Mouse (Mus musculus): Measurements from ENCODE around the gene Rbm8a2. TPM values are rescaled to one million over a fixed set of nuclear protein-coding genes. Genes with fewer than 3 reads are reported as not detected.
"Not testable (repeated sequence)": the region's sequence is repeated elsewhere in the genome, so short reads cannot be mapped to it uniquely, and the experiment has no call there.

The Rbm8a2 gene
- total RNA-seq (2017) = 0.19 TPM in 1 of 3 replicates, not detected in the others

- not testable (repeated sequence) for ATAC-seq (replicated peaks; ENCODE audit: insufficient number of reproducible peaks, low FRiP score, low TSS enrichment, poor library complexity, severe bottlenecking)
These were observed at the start of gene Rbm8a2 for GRCm38 (mm10) chr1:175979014-175979413. Gene Rbm8a2 (minus strand): TSS chr1:175979114.

- no peak for ATAC-seq (replicated peaks; ENCODE audit: insufficient number of reproducible peaks, low FRiP score, low TSS enrichment, poor library complexity, severe bottlenecking)
These were observed 49.5 kb upstream of the Rbm8a2 start for GRCm38 (mm10) chr1:176028397-176028796.

- ATAC-seq (replicated peaks; ENCODE audit: insufficient number of reproducible peaks, low FRiP score, low TSS enrichment, poor library complexity, severe bottlenecking) = no peak
These were observed 45.6 kb upstream of the Rbm8a2 start for GRCm38 (mm10) chr1:176024501-176024900.

DNA sequence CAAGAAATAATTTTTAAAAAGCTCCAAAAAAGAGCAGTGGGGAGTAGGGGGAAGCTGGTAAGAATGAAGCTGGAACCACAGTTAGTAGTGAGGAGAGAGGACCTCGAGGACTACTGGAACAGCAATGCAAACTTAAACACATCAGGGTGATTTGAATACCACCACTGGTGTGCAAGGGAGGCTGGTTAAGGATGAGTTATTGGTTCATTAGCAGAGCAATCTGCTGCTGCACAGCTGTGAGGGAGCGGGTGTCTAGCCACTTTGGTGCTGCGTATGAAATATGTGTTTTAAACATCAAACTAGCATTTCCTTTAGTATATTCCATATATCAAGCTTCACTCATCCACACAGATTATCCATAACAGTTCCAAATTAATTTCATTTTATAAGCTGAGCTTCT, 39.6 kb upstream of the Rbm8a2 start:
- no peak for ATAC-seq (replicated peaks; ENCODE audit: insufficient number of reproducible peaks, low FRiP score, low TSS enrichment, poor library complexity, severe bottlenecking)

DNA sequence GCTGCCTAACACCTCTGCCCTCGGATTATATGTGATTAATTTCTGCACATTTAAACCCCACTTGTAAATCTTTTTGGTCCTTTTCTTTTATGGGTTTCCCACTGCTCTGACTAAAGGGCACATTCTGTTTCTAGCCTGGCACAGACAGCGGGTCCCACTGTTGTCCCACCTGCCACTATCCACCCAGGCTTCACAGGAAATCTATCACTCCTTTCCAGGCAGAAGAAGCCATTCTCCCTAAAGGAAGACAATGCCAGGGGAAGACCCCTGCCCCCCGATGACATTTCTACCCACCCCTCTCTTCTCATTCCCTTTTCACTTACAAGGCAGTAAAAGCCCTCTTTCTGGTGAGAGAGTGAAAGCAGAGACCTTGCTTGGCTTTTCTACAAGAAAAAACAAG, 37.2 kb upstream of the Rbm8a2 start:
- no peak for ATAC-seq (replicated peaks; ENCODE audit: insufficient number of reproducible peaks, low FRiP score, low TSS enrichment, poor library complexity, severe bottlenecking)

- no peak for ATAC-seq (replicated peaks; ENCODE audit: insufficient number of reproducible peaks, low FRiP score, low TSS enrichment, poor library complexity, severe bottlenecking)
These were observed 34.8 kb upstream of the Rbm8a2 start for GRCm38 (mm10) chr1:176013497-176014268.

DNA sequence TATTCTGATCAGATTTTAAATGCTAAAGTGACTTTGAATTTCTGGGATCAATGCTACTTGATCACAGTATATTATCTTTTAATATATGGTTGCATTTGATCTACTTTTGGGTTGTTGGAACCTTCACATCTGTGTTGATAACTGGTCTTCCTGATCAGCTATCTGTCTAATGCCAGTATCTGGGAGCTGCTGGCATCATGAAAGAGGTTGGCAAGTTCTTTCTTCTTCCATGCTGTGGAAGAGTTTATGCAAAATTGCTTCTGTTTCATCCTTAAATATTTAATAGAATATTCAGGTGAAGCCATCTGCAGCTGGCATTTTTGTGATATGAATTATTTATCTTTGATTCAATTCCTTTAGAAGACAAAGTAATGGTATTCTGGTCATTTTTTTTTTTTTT, 32.6 kb upstream of the Rbm8a2 start:
- no peak for ATAC-seq (replicated peaks; ENCODE audit: insufficient number of reproducible peaks, low FRiP score, low TSS enrichment, poor library complexity, severe bottlenecking)

GRCm38 (mm10) chr1:176011072-176011471, 32.2 kb upstream of the Rbm8a2 start:
- ATAC-seq (replicated peaks; ENCODE audit: insufficient number of reproducible peaks, low FRiP score, low TSS enrichment, poor library complexity, severe bottlenecking) = no peak

GRCm38 (mm10) chr1:176008411-176008810, 29.5 kb upstream of the Rbm8a2 start:
- no peak for ATAC-seq (replicated peaks; ENCODE audit: insufficient number of reproducible peaks, low FRiP score, low TSS enrichment, poor library complexity, severe bottlenecking)

- ATAC-seq (replicated peaks; ENCODE audit: insufficient number of reproducible peaks, low FRiP score, low TSS enrichment, poor library complexity, severe bottlenecking) = no peak
These were observed 21.7 kb upstream of the Rbm8a2 start for GRCm38 (mm10) chr1:176000599-176000998.

DNA sequence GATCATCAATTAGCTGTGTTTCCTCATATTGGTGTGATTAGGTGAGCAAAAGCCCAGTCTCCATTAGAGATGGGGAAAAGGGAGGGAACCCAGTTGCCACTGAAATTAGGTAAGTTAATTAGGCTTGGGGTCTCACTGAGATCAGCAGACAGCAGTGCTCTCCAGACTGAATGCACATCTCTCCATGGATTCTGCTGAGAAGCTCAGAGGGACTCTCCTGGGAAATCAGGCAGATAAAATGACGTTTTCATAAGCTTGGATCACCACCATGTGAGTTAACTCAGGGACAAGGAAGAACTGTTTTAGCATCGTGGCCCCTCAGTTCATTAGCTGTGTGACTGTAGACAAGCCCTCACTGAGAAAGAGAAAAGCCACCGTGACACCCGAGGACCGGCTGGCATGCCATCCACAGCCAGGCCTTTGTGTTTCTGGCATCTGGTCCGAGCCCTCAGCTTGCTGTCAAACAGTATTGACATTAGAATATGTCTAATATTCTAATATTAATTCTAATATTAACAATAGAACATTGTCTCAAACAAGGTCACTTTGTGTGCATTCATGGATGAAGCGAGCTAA, 18.2 kb upstream of the Rbm8a2 start:
- no peak for ATAC-seq (replicated peaks; ENCODE audit: insufficient number of reproducible peaks, low FRiP score, low TSS enrichment, poor library complexity, severe bottlenecking)

- ATAC-seq (replicated peaks; ENCODE audit: insufficient number of reproducible peaks, low FRiP score, low TSS enrichment, poor library complexity, severe bottlenecking) = no peak
These were observed 10.0 kb upstream of the Rbm8a2 start for GRCm38 (mm10) chr1:175988912-175989311.

DNA sequence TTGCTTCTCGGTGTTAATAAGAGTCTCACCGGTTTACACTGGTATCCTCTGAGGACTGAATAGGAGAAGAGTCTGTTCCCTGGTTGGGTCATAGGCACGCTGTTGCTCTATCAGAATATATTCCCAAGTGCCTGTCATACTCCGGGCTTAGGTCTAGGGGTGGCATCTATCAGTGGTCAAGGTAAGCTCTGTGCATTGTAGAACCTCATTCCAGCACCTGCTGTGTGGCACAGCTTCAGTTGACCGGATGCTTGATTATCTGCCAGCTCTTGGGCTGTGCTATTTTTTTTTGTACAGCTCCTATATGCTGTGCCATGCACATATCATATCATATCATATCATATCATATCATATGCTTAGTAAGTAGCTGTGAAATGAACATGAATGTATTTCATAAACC, 9.5 kb upstream of the Rbm8a2 start:
- ATAC-seq (replicated peaks; ENCODE audit: insufficient number of reproducible peaks, low FRiP score, low TSS enrichment, poor library complexity, severe bottlenecking) = no peak

GRCm38 (mm10) chr1:175970710-175971109, 8.2 kb downstream of the Rbm8a2 start:
- ATAC-seq (replicated peaks; ENCODE audit: insufficient number of reproducible peaks, low FRiP score, low TSS enrichment, poor library complexity, severe bottlenecking) = no peak

DNA sequence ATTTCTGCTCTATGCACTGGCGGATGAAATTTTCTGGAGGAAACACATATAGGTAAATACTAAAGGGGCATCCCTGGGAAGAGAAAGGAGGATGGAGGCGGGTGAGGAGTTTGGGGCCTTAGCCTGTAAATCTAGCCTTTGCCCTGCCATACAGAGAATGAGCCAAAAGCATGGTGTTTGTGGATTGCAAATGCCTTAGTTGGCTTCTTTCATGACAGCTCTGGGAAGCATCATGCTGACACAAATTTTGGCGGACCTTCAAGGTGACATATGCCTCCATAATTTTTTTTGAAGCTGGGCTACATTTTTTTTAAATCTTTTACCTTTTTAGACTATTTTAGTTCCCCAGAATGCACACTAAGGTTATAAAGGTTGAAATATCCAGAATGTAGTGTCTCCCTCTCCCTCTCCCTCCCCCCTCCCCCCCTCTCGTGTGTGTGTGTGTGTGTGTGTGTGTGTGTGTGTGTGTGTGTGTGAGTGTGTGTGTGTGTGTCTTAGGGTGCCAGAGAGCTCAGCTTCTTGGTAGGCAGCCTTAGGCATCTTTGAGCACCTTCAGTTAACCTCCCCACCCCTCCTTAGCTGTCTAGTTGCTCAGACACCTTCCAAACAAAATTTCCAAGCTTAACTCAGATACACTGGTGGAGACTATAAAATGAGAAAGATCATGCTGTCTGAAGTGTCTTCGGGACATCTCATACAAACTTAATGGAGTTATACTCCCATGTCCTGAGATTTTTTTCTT, 11.7 kb downstream of the Rbm8a2 start:
- no peak for ATAC-seq (replicated peaks; ENCODE audit: insufficient number of reproducible peaks, low FRiP score, low TSS enrichment, poor library complexity, severe bottlenecking)

GRCm38 (mm10) chr1:175961786-175962185, 17.1 kb downstream of the Rbm8a2 start:
- ATAC-seq (replicated peaks; ENCODE audit: insufficient number of reproducible peaks, low FRiP score, low TSS enrichment, poor library complexity, severe bottlenecking) = no peak

- ATAC-seq (replicated peaks; ENCODE audit: insufficient number of reproducible peaks, low FRiP score, low TSS enrichment, poor library complexity, severe bottlenecking) = no peak
These were observed 28.1 kb downstream of the Rbm8a2 start for GRCm38 (mm10) chr1:175950851-175951250.

- ATAC-seq (replicated peaks; ENCODE audit: insufficient number of reproducible peaks, low FRiP score, low TSS enrichment, poor library complexity, severe bottlenecking) = no peak
These were observed 28.5 kb downstream of the Rbm8a2 start for GRCm38 (mm10) chr1:175950421-175950820.

DNA sequence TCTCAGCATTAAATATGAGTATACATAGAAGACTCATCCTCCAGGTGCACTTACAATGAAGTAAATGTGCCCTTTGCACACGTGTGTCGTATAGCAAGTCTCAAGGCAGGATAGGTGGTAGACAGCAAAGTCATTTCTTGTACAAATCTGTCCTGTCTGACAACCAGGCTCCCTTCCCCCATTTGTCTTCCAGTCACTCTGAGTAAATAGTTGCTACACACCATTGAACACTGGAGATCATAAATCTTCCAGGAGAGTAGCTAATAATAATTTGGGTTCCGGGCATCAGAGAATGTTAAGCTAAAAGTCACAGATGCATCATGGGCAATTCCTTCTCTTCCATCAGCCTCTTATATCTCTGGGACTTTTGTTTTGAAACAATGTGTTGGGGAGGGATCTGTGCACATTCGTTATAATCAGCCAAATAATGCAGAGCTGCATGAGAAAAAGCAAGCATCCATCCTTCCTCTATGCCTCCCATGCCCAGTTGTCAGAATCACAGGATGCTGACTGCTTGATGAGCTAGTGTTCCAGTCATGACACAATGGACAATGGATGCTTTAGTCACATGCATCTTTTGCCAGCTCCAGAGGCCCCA, 32.1 kb downstream of the Rbm8a2 start:
- no peak for ATAC-seq (replicated peaks; ENCODE audit: insufficient number of reproducible peaks, low FRiP score, low TSS enrichment, poor library complexity, severe bottlenecking)
